Mouse (Mus musculus) cerebellum, postnatal 4 days (tissue): ENCODE measurements at regions not wholly inside any gene's neighbourhood (a gene's known extent, or its start where the extent isn't known, plus 50 kb on each side); places are given as distances from the start of the nearest gene placed in this dataset.

Experiments used
- DNase-seq, 2 experiments: peaks; one replicate each; pipeline ENCODE4 v3.0.0; 2022; ENCODE audit warnings: low spot score in 2 of 2, mixed read lengths in 1 of 2

DNA sequence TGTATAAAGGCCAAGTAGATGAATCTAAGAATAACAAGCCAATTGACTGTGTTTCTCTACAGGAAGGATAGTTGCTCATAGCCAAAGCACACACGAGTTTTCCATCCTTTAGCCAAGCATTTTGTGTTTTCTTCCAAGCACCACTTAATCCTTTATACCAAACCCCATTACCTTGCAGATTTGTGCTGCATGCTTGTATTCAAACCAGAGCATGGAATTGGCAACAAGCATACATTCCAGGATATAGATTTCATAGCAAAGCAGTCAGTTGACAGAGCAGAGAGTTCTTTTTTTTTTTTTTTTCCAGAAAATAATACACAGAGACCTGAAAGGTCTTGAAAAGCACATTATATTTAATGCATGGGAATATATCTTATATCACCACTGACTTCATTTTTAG, 169.9 kb downstream of the Pom121l12 start:
- DNase-seq = no peak

DNA sequence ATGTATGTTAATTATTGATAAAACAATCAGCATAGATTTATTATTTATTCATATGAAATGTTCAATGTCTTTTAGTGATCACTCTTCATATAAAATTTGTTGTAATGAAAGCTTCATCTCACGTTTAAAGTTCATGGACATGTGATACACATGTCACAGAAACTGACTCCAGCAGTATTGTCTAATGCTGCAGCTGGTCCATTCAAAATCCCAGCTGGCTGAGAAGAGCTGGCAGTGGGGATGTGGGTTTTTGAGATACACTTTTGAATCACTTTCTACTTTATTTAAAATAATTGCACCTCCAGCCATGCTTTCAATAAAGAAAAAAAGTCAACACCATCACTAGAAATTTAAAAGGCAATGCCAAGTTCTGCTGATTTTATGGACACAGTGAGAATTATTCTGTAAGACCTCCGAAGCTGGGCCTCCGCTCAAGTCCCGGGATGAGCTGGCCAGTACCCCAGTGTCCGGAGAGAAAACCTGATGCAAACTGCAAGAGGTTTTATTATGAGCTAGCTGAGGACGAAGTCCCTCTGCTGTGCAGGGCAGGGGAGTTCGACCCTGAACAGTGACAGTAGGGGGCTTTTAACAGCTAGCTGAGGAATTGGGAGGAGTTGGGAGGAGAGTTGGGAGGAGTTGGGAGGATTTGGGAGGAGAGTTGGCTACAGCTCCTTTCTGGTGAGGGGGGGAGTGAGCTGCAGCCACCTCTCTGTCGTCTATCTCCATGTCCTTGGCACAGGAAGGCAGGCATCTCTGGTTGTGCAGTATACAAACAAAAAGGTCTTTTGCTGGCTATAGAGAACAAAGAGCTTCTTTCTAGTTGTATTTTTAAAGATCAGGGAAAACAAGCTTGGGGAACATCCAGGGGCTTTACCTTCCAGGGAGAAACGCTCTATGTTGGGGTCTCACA, 170.6 kb downstream of the Pom121l12 start:
- DNase-seq = peak in 1 of 2 experiments; percentile 4

DNA sequence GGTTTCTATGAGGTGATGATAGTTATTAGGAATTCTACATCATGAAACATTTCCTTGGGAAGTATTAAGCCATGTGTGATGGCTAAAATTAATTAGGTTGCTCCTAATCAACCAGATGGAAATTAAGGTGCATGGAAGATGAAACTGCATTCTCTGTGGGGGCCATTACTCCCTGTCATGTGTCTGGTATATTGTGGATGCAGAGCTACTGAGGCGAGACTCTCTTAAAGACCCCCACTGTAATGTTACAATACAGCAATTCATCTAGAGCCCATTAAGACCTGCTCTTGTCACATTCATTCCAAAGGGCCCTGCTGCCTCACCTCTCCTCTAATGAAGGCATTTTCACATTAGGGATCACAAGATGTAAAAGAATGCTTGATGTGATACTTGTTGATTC, 199.2 kb downstream of the Pom121l12 start:
- no peak for DNase-seq

DNA sequence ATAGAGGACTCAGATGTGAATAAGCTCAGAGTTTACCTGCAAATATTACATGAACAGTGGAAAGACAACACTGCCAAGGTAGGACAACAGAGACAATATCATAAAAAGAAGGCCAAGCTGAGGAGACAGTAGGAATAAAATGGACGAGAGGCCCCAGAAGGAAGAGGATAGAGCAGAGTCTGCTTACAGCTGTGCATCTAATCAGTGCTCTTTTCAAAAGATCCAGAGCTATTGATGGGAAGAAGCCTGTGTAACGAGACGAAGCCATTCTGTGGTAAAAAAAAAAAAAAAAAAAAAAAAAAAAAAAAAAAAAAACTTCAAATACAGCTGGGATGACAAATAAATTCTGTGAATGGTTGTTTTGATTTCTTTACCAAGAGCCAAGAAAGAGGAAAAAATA, 200.2 kb downstream of the Pom121l12 start:
- no peak for DNase-seq

DNA sequence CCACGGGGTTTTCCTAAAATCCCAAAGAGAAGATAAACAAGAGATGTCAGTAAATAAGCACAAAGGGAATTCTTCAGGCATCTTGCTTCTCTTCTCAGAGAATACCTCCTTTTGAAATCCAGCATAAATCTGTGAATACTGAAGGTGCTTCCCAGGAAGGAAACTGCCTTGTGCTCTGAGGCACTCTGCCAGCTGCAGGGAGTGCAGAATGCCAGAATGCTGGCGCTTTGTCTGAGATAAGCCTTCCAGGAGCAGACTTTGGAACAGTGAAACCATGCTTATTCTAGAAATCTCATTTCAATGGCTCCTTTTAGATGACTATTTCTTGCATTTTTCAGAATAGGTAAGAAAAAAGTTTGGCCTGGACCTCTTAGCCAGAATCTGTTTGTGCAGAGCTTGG, 219.9 kb downstream of the Pom121l12 start:
- DNase-seq = peak in 1 of 2 experiments; percentile 7
